Mouse (Mus musculus): Measurements from ENCODE around the gene Plxnd1. TPM values are rescaled to one million over a fixed set of nuclear protein-coding genes. Genes with fewer than 3 reads are reported as not detected.

The Plxnd1 gene
- polyA plus RNA-seq, 1 experiment: 6.1 TPM

- Histone ChIP-seq H3K4me1 (ENCODE audit: control insufficient read depth, insufficient read depth, low read length) (peaks cover 19% of the 10 kb centered on the region), H3K27ac (ENCODE audit: control insufficient read depth, insufficient read depth, low read depth, low read length) (no peak overlapping the region), H3K36me3 (ENCODE audit: control insufficient read depth, insufficient read depth, low read length) (no peaks in the 10 kb centered on the region), H3K27me3 (ENCODE audit: control insufficient read depth, insufficient read depth, low read length) (no peaks in the 10 kb centered on the region), H3K4me3 (ENCODE audit: control insufficient read depth, low read depth, low read length) (no peak overlapping the region)
- TF ChIP-seq CTCF (IDR thresholded peaks at IDR 0.05; ENCODE audit: control insufficient read depth, insufficient read depth, insufficient replicate concordance, low read depth, low read length) (no peak), POLR2A (IDR thresholded peaks at IDR 0.05; ENCODE audit: control insufficient read depth, low read depth, low read length) (no peak)
Measured at GRCm38 (mm10) chr6:115989032-115989431, 5.8 kb downstream of the Plxnd1 start.

- H3K27ac ChIP-seq (ENCODE audit: control insufficient read depth, insufficient read depth, low read depth, low read length): peak overlapping the region; percentile 57; the same call in 1 of the 2 replicates
- peaks cover 11% of the 10 kb centered on the region; the same call in 1 of the 2 replicates for H3K4me1 ChIP-seq (ENCODE audit: control insufficient read depth, insufficient read depth, low read length)
- H3K27me3 ChIP-seq (ENCODE audit: control insufficient read depth, insufficient read depth, low read length): no peaks in the 10 kb centered on the region
- no peaks in the 10 kb centered on the region for H3K36me3 ChIP-seq (ENCODE audit: control insufficient read depth, insufficient read depth, low read length)
- H3K4me3 ChIP-seq (ENCODE audit: control insufficient read depth, low read depth, low read length): no peak overlapping the region
- TF ChIP-seq CTCF (IDR thresholded peaks at IDR 0.05; ENCODE audit: control insufficient read depth, insufficient read depth, insufficient replicate concordance, low read depth, low read length): no peak
- no peak for TF ChIP-seq POLR2A (IDR thresholded peaks at IDR 0.05; ENCODE audit: control insufficient read depth, low read depth, low read length)
Measured at GRCm38 (mm10) chr6:115987096-115987747, 7.6 kb downstream of the Plxnd1 start.

GRCm38 (mm10) chr6:115986472-115987095 lies 8.2 kb downstream of the Plxnd1 start:
- no peak for TF ChIP-seq CTCF (IDR thresholded peaks at IDR 0.05; ENCODE audit: control insufficient read depth, insufficient read depth, insufficient replicate concordance, low read depth, low read length)
- TF ChIP-seq POLR2A (IDR thresholded peaks at IDR 0.05; ENCODE audit: control insufficient read depth, low read depth, low read length): no peak
- Histone ChIP-seq H3K4me3 (ENCODE audit: control insufficient read depth, low read depth, low read length) (no peak overlapping the region), H3K27ac (ENCODE audit: control insufficient read depth, insufficient read depth, low read depth, low read length) (peak overlapping the region; percentile 74), H3K4me1 (ENCODE audit: control insufficient read depth, insufficient read depth, low read length) (peaks cover 11% of the 10 kb centered on the region; the same call in 1 of the 2 replicates), H3K27me3 (ENCODE audit: control insufficient read depth, insufficient read depth, low read length) (no peaks in the 10 kb centered on the region), H3K36me3 (ENCODE audit: control insufficient read depth, insufficient read depth, low read length) (no peaks in the 10 kb centered on the region)

GRCm38 (mm10) chr6:115985622-115986021 lies 9.2 kb downstream of the Plxnd1 start:
- Histone ChIP-seq H3K27ac (ENCODE audit: control insufficient read depth, insufficient read depth, low read depth, low read length) (no peak overlapping the region), H3K4me1 (ENCODE audit: control insufficient read depth, insufficient read depth, low read length) (peaks cover 11% of the 10 kb centered on the region; the same call in 1 of the 2 replicates), H3K4me3 (ENCODE audit: control insufficient read depth, low read depth, low read length) (no peak overlapping the region), H3K36me3 (ENCODE audit: control insufficient read depth, insufficient read depth, low read length) (no peaks in the 10 kb centered on the region), H3K27me3 (ENCODE audit: control insufficient read depth, insufficient read depth, low read length) (no peaks in the 10 kb centered on the region)
- no peak for TF ChIP-seq CTCF (IDR thresholded peaks at IDR 0.05; ENCODE audit: control insufficient read depth, insufficient read depth, insufficient replicate concordance, low read depth, low read length)
- no peak for TF ChIP-seq POLR2A (IDR thresholded peaks at IDR 0.05; ENCODE audit: control insufficient read depth, low read depth, low read length)

- Histone ChIP-seq H3K36me3 (ENCODE audit: control insufficient read depth, insufficient read depth, low read length) (no peaks in the 10 kb centered on the region), H3K4me3 (ENCODE audit: control insufficient read depth, low read depth, low read length) (no peak overlapping the region), H3K4me1 (ENCODE audit: control insufficient read depth, insufficient read depth, low read length) (peaks cover 11% of the 10 kb centered on the region; the same call in 1 of the 2 replicates), H3K27ac (ENCODE audit: control insufficient read depth, insufficient read depth, low read depth, low read length) (no peak overlapping the region), H3K27me3 (ENCODE audit: control insufficient read depth, insufficient read depth, low read length) (no peaks in the 10 kb centered on the region)
- no peak for TF ChIP-seq POLR2A (IDR thresholded peaks at IDR 0.05; ENCODE audit: control insufficient read depth, low read depth, low read length)
- no peak for TF ChIP-seq CTCF (IDR thresholded peaks at IDR 0.05; ENCODE audit: control insufficient read depth, insufficient read depth, insufficient replicate concordance, low read depth, low read length)
Measured at GRCm38 (mm10) chr6:115984580-115984979, 10.2 kb downstream of the Plxnd1 start.

- no peaks in the 10 kb centered on the region for H3K27me3 ChIP-seq (ENCODE audit: control insufficient read depth, insufficient read depth, low read length)
- TF ChIP-seq CTCF (IDR thresholded peaks at IDR 0.05; ENCODE audit: control insufficient read depth, insufficient read depth, insufficient replicate concordance, low read depth, low read length): no peak
- no peak for TF ChIP-seq POLR2A (IDR thresholded peaks at IDR 0.05; ENCODE audit: control insufficient read depth, low read depth, low read length)
- peak overlapping the region; percentile 5; the same call in 1 of the 2 replicates for H3K27ac ChIP-seq (ENCODE audit: control insufficient read depth, insufficient read depth, low read depth, low read length)
- no peak overlapping the region for H3K4me3 ChIP-seq (ENCODE audit: control insufficient read depth, low read depth, low read length)
- H3K36me3 ChIP-seq (ENCODE audit: control insufficient read depth, insufficient read depth, low read length): no peaks in the 10 kb centered on the region
- peaks cover 11% of the 10 kb centered on the region; the same call in 1 of the 2 replicates for H3K4me1 ChIP-seq (ENCODE audit: control insufficient read depth, insufficient read depth, low read length)
Measured at GRCm38 (mm10) chr6:115983306-115984038, 11.3 kb downstream of the Plxnd1 start.

- Histone ChIP-seq H3K4me1 (ENCODE audit: control insufficient read depth, insufficient read depth, low read length) (peaks cover 11% of the 10 kb centered on the region; the same call in 1 of the 2 replicates), H3K27ac (ENCODE audit: control insufficient read depth, insufficient read depth, low read depth, low read length) (no peak overlapping the region), H3K4me3 (ENCODE audit: control insufficient read depth, low read depth, low read length) (no peak overlapping the region), H3K27me3 (ENCODE audit: control insufficient read depth, insufficient read depth, low read length) (no peaks in the 10 kb centered on the region), H3K36me3 (ENCODE audit: control insufficient read depth, insufficient read depth, low read length) (no peaks in the 10 kb centered on the region)
- no peak for TF ChIP-seq POLR2A (IDR thresholded peaks at IDR 0.05; ENCODE audit: control insufficient read depth, low read depth, low read length)
- TF ChIP-seq CTCF (IDR thresholded peaks at IDR 0.05; ENCODE audit: control insufficient read depth, insufficient read depth, insufficient replicate concordance, low read depth, low read length): no peak
Measured at GRCm38 (mm10) chr6:115982889-115983288, 11.9 kb downstream of the Plxnd1 start.

Data from testis, adult 2 months (tissue).